Mouse (Mus musculus) cerebral cortex, adult 2 months (tissue): ENCODE results near the gene Nop53.

Experiments
- WGBS: fragments of 180-500 bp; shearing (Covaris S2); methylation state at CpG from one replicate; pipeline ENCODE4 v1.1.7; 2018; 5-methylcytosine and 5-hydroxymethylcytosine counted together

The Nop53 gene

DNA sequence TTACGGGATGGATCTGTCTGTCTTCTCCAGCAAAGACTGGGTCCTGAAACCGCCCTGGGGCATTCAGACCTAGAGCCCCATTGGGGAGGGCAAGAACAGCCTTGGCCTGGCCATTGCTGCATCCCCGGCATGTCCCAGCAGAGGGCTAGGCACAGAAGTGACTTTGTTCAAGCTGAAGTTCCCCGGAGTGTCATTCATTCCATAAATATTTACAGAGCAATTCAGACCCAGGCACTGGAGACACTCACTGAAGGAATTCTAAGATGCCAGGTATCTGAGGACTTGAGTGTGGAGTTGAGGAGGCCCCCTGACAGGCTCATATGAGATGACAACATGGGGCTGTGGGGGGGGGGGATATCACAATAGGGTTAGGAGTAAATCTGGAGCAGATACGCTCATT is 10.3 kb upstream of the Nop53 start:
- WGBS, result 86% methylated on average over 5 of the region's 5 CpGs

DNA sequence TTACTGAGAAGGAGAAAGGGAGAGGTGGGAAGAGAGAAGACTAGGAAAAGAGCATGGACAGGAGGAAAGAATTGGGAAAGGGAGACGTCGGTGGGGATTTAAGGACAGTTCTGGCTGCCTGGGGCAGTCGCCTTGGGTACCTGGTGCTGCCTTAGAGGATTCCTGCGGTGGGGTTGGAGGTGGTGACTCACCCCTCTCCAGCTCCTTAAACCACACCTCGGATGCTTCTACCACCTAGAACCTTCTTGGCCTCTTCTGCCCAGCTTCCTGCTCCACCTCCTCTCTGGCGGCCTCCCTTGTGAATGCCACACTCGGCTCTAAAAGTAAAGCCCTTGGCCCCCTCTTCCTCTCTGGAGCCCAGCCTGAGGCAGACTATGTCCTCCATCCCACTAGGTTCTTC is 9.6 kb upstream of the Nop53 start:
- WGBS, result 40% methylated on average over 7 of the region's 7 CpGs

DNA sequence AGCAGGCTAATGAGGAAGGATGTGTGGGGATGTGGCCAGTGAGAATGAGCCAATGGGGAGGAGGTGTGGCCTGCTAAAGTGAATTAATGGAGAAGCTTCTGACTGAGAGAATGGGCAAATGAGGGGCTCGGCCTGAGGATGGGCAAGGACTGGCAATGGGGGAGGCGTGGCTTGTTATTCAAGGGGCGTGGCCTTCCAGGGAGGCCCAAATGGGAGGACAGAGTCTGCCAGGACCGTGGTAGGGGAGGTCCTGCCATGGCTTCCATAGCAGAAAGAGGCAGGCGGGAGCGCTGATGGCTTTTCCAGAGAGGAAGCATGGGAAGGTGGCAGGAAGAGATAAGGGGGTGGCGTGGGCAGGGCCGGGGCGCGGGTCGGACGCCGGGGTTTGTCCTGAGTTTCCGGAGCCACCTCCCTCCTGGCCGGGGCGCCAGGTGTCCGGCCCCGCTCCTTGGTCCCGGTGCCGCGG is 9.1 kb upstream of the Nop53 start:
- 29% methylated on average over 21 of the region's 21 CpGs for WGBS

GRCm38 (mm10) chr7:15954436-15954835 is 8.6 kb upstream of the Nop53 start:
- WGBS, result 90% methylated on average over 7 of the region's 7 CpGs

DNA sequence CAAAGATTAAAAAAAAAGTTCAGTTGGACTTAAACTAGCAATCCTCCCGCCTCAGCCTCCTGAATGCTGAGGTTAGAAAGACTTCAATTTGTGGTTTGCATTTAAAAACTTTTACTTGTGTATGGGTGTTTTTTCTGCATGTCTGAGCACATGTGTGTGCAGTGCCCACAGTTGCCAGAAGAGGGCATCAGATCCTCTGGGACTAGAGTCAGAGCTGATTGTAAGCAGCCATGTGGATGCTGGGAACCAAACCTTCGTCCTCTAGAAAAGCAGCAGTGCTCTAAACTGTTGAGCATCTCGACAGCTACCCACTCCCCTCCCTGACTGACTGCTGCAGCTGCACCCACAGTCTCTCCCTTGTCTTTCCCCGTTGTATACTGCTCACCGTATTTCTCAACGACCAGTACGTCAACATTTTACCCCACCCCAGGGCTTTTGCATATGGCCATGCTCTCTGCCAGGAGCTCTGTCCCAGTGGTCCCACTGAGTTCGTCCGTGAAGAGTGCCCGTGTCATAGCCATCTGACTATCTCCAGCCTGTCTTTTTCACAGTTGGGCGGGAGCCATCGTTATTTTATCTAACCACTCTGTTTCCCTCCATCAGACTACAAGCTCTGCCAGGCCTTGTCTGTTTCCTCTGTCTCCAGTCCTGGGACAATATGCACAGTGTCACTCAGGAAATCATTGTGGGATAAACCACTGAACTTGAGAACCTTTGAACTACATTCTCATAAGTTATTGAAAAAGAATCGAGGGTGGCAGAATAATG is 7.6 kb upstream of the Nop53 start:
- WGBS, result 90% methylated on average over 13 of the region's 13 CpGs

DNA sequence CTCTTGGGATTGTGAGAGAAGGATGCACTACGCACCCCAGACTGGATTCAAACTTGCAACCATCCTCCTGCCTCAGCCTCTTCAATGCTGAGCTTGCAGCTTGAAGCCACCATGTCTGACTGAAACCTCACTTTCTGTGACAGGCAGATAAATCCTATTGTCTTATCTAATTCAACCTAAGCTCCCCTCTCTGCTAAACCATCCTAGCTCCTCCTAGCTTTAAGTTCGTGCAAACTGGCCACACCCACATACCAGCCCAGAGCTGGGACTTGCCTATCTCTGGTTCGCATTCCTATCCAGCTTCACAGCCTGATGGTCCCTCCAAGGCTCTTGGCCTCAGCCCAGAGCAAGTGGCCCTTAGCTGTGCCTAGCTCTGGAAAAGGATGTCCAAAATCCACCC is 6.5 kb upstream of the Nop53 start:
- 75% methylated on average over 3 of the region's 3 CpGs for WGBS

- WGBS, result 87% methylated on average over 15 of the region's 15 CpGs
These were observed 4.1 kb upstream of the Nop53 start for GRCm38 (mm10) chr7:15950008-15950407.

DNA sequence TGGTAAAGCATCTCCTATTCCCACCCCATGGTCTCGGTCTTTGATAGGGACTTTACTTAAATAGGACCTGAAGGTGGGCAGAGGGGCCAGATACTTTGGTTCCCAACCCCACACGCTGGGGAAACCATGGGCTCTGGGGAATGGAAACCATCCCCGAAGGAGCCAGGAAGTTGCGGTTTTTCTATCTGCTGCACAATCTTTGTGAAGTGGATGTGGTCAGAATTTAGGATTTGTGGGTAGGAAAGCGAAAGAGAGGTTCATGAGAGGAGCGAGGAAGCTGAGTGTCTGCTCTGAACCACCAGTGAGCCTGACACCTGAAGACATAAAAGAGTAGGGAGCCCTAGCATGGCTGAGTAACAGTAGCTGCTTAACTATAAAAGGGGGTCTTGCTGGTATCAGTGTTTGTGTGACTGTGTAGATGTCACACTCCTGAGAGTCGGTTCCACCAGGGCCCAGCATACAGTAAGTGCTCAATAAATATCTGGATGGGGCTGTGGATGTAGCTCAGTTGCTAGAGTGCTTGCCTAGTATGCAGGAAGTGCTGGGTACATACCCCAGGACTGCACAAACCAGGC is 3.4 kb upstream of the Nop53 start:
- 87% methylated on average over 7 of the region's 7 CpGs for WGBS

- WGBS, result 2% methylated on average over 23 of the region's 23 CpGs
These were observed 2.6 kb upstream of the Nop53 start for GRCm38 (mm10) chr7:15948381-15948941.

DNA sequence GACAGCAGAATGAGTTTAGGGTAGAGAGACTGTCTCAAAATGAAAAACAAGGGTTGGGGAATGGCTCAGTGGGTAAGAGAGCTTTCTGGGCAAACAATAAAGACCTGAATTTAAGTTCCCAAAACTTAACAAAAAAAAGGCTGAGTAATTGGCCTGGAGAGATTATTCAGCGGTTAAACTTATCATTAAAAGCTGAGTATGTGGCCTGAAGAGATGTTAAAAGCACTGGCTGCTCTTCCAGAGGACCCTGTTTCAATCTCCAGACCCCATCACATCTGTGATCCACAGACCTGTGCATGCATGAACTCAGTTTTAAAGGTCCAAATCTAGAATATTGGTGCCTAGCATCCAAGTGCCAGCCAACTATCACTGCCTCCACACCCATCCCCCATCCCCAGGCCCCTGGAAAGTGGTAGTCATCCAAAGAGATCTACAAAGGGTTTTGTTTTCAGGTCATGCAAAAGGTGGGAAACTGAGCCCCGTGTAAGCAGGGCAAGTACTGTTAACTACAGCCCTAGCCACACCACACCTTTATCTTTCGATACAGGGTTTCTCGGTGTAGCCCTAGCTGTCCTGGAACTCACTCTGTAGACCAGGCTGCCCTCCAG is 1.9 kb upstream of the Nop53 start:
- WGBS, result 53% methylated on average over 4 of the region's 4 CpGs

- 3% methylated on average over 8 of the region's 8 CpGs for WGBS
These were observed 663 bp downstream of the Nop53 start for GRCm38 (mm10) chr7:15945211-15945610.

GRCm38 (mm10) chr7:15944311-15944710 is 1.6 kb downstream of the Nop53 start:
- 64% methylated on average over 1 of the region's 1 CpGs for WGBS

DNA sequence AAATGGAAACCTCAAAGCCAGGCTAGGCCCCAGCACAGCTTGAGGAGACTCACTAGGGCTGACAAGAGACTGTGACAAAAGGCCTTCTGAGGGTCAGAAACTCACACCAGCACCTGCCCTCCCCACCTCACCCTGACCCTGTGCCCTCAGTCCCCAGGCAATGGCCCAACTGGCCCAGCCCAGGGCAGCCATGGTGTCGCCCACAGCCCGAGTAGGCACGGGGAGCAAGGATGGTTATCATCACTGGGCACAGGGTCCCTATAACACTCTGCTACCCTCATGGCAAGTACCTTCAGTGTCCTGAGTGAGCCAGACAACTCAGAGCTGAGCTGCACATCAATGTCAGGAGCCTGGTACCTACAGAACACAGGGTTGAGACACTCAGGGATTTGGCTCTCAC is 7.3 kb downstream of the Nop53 start:
- WGBS, result 88% methylated on average over 3 of the region's 3 CpGs

DNA sequence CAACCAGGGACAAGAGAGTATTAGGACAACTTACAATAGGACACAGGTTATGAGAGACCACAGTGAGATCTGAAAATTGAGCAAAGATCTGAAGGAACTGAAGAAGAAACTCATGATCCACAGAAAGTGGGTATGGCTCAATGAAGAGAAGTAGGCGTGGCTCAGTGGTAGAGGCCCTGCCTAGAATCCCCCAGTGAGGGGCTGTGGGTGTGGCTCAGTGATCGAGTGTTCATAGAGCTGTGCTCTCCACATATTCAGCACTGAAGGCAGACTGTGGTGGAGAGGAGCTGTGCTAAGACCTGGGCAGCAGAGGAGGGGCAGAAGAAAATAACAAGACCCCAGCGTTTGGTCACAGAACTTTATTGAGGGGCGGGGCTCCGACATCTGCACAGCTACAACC is 8.4 kb downstream of the Nop53 start:
- WGBS, result 89% methylated on average over 5 of the region's 5 CpGs

GRCm38 (mm10) chr7:15933437-15934359 is 12.2 kb downstream of the Nop53 start:
- whole genome bisulfite sequencing, result 45% methylated on average over 16 of the region's 16 CpGs

DNA sequence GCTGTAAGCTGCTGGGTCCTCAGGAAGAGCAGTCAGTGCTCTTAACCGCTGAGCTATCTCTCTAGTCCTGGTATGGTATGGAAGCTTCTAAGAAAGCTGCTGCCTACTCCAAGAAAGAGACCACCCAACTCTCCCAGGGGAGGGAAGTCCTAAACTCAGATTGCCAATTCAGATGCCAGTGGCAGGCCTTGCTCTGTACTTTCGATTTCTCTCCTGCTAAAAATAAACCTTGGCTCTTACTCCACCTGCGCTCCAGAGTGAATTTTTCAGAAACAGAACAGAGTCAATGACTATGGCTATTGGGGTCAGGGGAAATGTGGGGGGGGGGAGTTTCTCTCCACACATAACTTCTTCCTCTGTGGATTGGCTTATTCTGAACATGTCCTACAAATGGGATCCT is 14.2 kb downstream of the Nop53 start:
- WGBS, result 55% methylated on average over 3 of the region's 3 CpGs

DNA sequence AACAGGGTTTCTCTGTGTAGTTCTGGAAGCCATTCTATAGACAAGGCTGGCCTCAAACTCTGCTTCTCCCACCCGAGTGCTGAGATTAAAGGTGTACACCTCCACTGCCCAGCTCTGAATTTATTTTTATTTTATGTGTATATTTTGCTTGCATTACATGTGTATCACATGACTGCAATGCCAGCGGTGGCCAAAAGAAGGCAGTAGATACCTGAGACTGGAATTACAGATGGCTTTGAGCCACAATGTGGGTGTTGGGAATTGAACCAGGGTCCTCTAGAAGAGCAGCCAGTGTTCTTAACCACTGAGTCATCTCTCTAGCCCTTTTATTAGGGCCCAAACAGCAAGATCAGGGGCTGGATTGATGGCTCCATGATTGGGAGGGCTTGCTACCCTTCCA is 15.3 kb downstream of the Nop53 start:
- 65% methylated on average over 2 of the region's 2 CpGs for WGBS

GRCm38 (mm10) chr7:15929910-15930309 is 16.0 kb downstream of the Nop53 start:
- WGBS, result 53% methylated on average over 4 of the region's 4 CpGs

- WGBS, result under 1% methylated on average over 33 of the region's 33 CpGs
These were observed 23.6 kb downstream of the Nop53 start, which contains the start of gene Selenow for GRCm38 (mm10) chr7:15922220-15922773. TSS of gene Selenow (minus strand) at chr7:15922402.

DNA sequence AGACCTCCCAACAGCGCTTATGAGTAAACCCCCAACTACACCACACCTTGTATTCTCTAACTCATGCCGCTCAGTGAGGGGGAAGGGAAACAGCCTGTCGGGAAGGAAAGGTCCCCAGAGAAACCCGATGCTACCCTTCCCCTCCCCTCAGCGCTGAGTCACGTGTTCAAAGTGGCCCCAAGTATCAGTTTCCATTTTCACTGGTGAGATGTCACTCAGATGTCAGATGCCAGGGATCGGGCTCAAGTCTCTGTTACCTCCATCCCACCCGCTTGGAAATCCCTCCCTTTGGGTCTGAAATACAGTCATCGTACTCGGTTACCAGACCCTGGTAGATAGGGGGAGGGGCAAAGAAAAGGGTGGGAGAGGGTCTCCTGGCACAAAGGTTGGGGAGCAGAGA is 24.1 kb downstream of the Nop53 start:
- 1% methylated on average over 10 of the region's 10 CpGs for WGBS

- WGBS, result 56% methylated on average over 6 of the region's 6 CpGs
These were observed 25.2 kb downstream of the Nop53 start for GRCm38 (mm10) chr7:15920645-15921190.
